Mouse (Mus musculus) kidney, adult 2 months (tissue): ENCODE measurements around the gene Bpifb9a. TPM values are rescaled to one million over a fixed set of nuclear protein-coding genes. Genes with fewer than 3 reads are reported as not detected.

Experiments used
- polyA plus RNA-seq: library from polyadenylated mRNA; depleted of rRNA; stranded (reverse); fragments of >200 nt; gene quantifications from 2 replicates; pipeline ENCODE4 v1.2.3, GENCODE M21; 2012; rRNA removed

The Bpifb9a gene
- polyA plus RNA-seq, 1 experiment: not detected

Other genes with a start within 250 kb of the Bpifb9a start
- not detected in 2 replicates for gene Bpifa2, start 249.6 kb upstream of the Bpifb9a start, polyA plus RNA-seq
- not detected in 2 replicates for gene Bpifa3, start 127.5 kb upstream of the Bpifb9a start, polyA plus RNA-seq
- not detected in 2 replicates for gene Bpifa1, start 115.0 kb upstream of the Bpifb9a start, polyA plus RNA-seq
- not detected in 2 replicates for gene Bpifa5, start 95.2 kb upstream of the Bpifb9a start, polyA plus RNA-seq
- gene Bpifb1, start 67.0 kb upstream of the Bpifb9a start, polyA plus RNA-seq: not detected in 2 replicates
- gene Bpifb5, start 34.1 kb upstream of the Bpifb9a start, polyA plus RNA-seq: 0.10 and 0.16 TPM in 2 replicates
- gene Bpifb9b, start 49.4 kb downstream of the Bpifb9a start, polyA plus RNA-seq: not detected in 2 replicates
- gene Cdk5rap1, start 115.2 kb downstream of the Bpifb9a start, polyA plus RNA-seq: 17.1 and 19.0 TPM in 2 replicates
- gene Snta1, start 150.2 kb downstream of the Bpifb9a start, polyA plus RNA-seq: 60.5 and 63.4 TPM in 2 replicates
- gene Cbfa2t2, start 178.6 kb downstream of the Bpifb9a start, polyA plus RNA-seq: 11.7 and 11.8 TPM in 2 replicates